Mouse (Mus musculus): ENCODE results near the gene Coq7.

GRCm38 (mm10) chr7:118468060-118468459 lies 65.1 kb downstream of the Coq7 start:
- TF ChIP-seq POLR2A (IDR thresholded peaks at IDR 0.05; ENCODE audit: low read depth, low read length) (no peak), CTCF (IDR thresholded peaks at IDR 0.05; ENCODE audit: extremely low read depth, insufficient read length, insufficient replicate concordance, low read depth, low read length) (no peak)
